Mouse (Mus musculus): ENCODE data around the gene Ddx56. TPM values are rescaled to one million over a fixed set of nuclear protein-coding genes. Genes with fewer than 3 reads are reported as not detected.

Ddx56 gene
- 163 and 206 TPM in 2 replicates for total RNA-seq (2012; rRNA removed)
- 247 and 274 TPM in 2 replicates for total RNA-seq (2014; rRNA removed)
- polyA plus RNA-seq (2012; ENCODE audit: insufficient read length, low read depth): 196 and 200 TPM in 2 replicates

GRCm38 (mm10) chr11:6267320-6268254 is at the start of gene Ddx56:
Ddx56 (minus strand) TSS chr11:6267772.
- peak; percentile 99 for DNase-seq (ENCODE audit: extremely low read depth)
- Histone ChIP-seq H3K27ac (ENCODE audit: insufficient read depth, low read depth) (peak within 1 kb of the TSS; percentile 85), H3K4me3 (replicated peaks in 1 of 3; ENCODE audit: low read depth in 2 of 3, low read length in 2 of 3, poor library complexity in 1 of 3) (peak within 1 kb of the TSS; percentile 79 to 96 (median 95)), H3K79me2 (replicated peaks; ENCODE audit: control insufficient read depth, extremely low read depth, insufficient read depth, poor library complexity, severe bottlenecking) (peaks cover 18% of the 10 kb centered on the region), H3K4me1 (ENCODE audit: control insufficient read depth in 1 of 2, insufficient read depth in 2 of 2) (peaks cover 3 to 34% of the 10 kb centered on the region in 2 experiments; a peak in 3 of 4 replicates), H3K36me3 (replicated peaks in 1 of 2; ENCODE audit: control insufficient read depth in 1 of 2, insufficient read depth in 1 of 2, low read length in 1 of 2) (peaks cover 44 to 69% of the 10 kb centered on the region in 2 experiments), H3K4me2 (ENCODE audit: insufficient read depth, low read depth, poor library complexity, severe bottlenecking) (peak within 1 kb of the TSS; percentile 83), H3K9me3 (replicated peaks; ENCODE audit: low read length) (no peaks in the 10 kb centered on the region), H3K9ac (ENCODE audit: insufficient read depth, low read depth) (peak within 1 kb of the TSS; percentile 92), H3K27me3 (replicated peaks) (no peaks in the 10 kb centered on the region)
- dilution Hi-C loops (cut with MboI; ENCODE audit: extremely low pct_ligation_motif_present, extremely low pct_unique_long_range_greater_than_20kb, low sequenced_read_pairs) (no loop called here), in situ Hi-C loops (cut with MboI; ENCODE audit: low pct_ligation_motif_present, low pct_unique_long_range_greater_than_20kb, low sequenced_read_pairs) (loop anchor here (5.0 to 10.0 kb wide), 3 partner anchors 35 to 270 kb away; partner anchors contain the start of gene Npc1l1)
- TF ChIP-seq KAT2A (IDR thresholded peaks at IDR 0.05; ENCODE audit: insufficient replicate concordance, low read length) (peak; percentile 94; the same call in 1 of the 2 replicates), ZMIZ1 (IDR thresholded peaks at IDR 0.05; ENCODE audit: low read depth, low read length) (no peak; the same call in 1 of the 2 replicates), UBTF (IDR thresholded peaks at IDR 0.05; ENCODE audit: low read depth, low read length) (no peak), POLR2A (IDR thresholded peaks at IDR 0.05; ENCODE audit: low read depth, low read length) (peak; percentile 98), JUN (IDR thresholded peaks at IDR 0.05; ENCODE audit: insufficient read depth, low read depth, low read length) (0 out of 2 replicates have a peak, but pooled peaks have one; percentile 25), HCFC1 (IDR thresholded peaks at IDR 0.05; ENCODE audit: low read depth, low read length) (peak; percentile 96), NELFE (IDR thresholded peaks at IDR 0.05; ENCODE audit: low read depth, low read length) (peak; percentile 98), JUND (conservative IDR thresholded peaks at IDR 0.05; ENCODE audit: low read depth, low read length) (no peak), PAX5 (IDR thresholded peaks at IDR 0.05; ENCODE audit: low read length) (no peak), ZC3H11A (IDR thresholded peaks at IDR 0.05; ENCODE audit: low read depth, low read length) (no peak), MEF2A (IDR thresholded peaks at IDR 0.05; ENCODE audit: borderline replicate concordance, low read depth, low read length) (peak; percentile 87), SIN3A (IDR thresholded peaks at IDR 0.05; ENCODE audit: low read length) (peak; percentile 81), SMC3 (IDR thresholded peaks at IDR 0.05; ENCODE audit: low read depth, low read length) (no peak), MAFK (IDR thresholded peaks at IDR 0.05; ENCODE audit: insufficient replicate concordance, low read length) (no peak), ZKSCAN1 (IDR thresholded peaks at IDR 0.05; ENCODE audit: borderline replicate concordance, low read depth, low read length) (no peak), EP300 (IDR thresholded peaks at IDR 0.05; ENCODE audit: low read length) (no peak), TBP (conservative IDR thresholded peaks at IDR 0.05; ENCODE audit: low read depth, low read length) (peak; percentile 96), CHD1 (IDR thresholded peaks at IDR 0.05; ENCODE audit: low read depth, low read length) (no peak), IRF4 (IDR thresholded peaks at IDR 0.05; ENCODE audit: low read depth, low read length) (peak; percentile 85), USF2 (conservative IDR thresholded peaks at IDR 0.05; ENCODE audit: low read depth, low read length) (no peak), POLR2AphosphoS2 (IDR thresholded peaks at IDR 0.05; ENCODE audit: low read depth, low read length) (peak; percentile 92), NRF1 (IDR thresholded peaks at IDR 0.05; ENCODE audit: low read depth, low read length) (peak; percentile 98), ZNF384 (IDR thresholded peaks at IDR 0.05; ENCODE audit: low read depth, low read length) (no peak), GABPA (IDR thresholded peaks at IDR 0.05; ENCODE audit: insufficient replicate concordance, low read depth, low read length) (peak; percentile 53; the same call in 1 of the 2 replicates), CHD2 (IDR thresholded peaks at IDR 0.05; ENCODE audit: low read length) (peak; percentile 60; the same call in 1 of the 2 replicates), ELF1 (IDR thresholded peaks at IDR 0.05; ENCODE audit: low read depth, low read length) (peak; percentile 82), CTCF (conservative IDR thresholded peaks at IDR 0.05 in 1 of 2, IDR thresholded peaks at IDR 0.05 in 1 of 2; ENCODE audit: low read depth in 2 of 2, low read length in 2 of 2) (no peak), ETS1 (conservative IDR thresholded peaks at IDR 0.05; ENCODE audit: low read depth, low read length) (no peak; the same call in 1 of the 2 replicates), TCF12 (IDR thresholded peaks at IDR 0.05; ENCODE audit: low read depth, low read length) (peak; percentile 97), E2F4 (IDR thresholded peaks at IDR 0.05; ENCODE audit: insufficient replicate concordance, low read depth, low read length) (0 out of 2 replicates have a peak, but pooled peaks have one; percentile 25), BHLHE40 (IDR thresholded peaks at IDR 0.05; ENCODE audit: low read depth, low read length) (peak; percentile 51; the same call in 1 of the 2 replicates), USF1 (IDR thresholded peaks at IDR 0.05; ENCODE audit: low read depth, low read length) (no peak), MYC (IDR thresholded peaks at IDR 0.05; ENCODE audit: low read depth, low read length) (peak; percentile 99), MXI1 (IDR thresholded peaks at IDR 0.05; ENCODE audit: low read depth, low read length) (peak; percentile 98), RCOR1 (conservative IDR thresholded peaks at IDR 0.05; ENCODE audit: low read depth, low read length) (0 out of 2 replicates have a peak, but pooled peaks have one; percentile 51), RAD21 (IDR thresholded peaks at IDR 0.05; ENCODE audit: low read depth, low read length) (no peak), MAX (IDR thresholded peaks at IDR 0.05; ENCODE audit: low read length) (peak; percentile 96)

Data from CH12.LX (cell line).